Mouse (Mus musculus): ENCODE results near the gene Ppp1r13l.

The Ppp1r13l gene

GRCm38 (mm10) chr7:19338060-19338459 is 21.5 kb upstream of the Ppp1r13l start:
- no peak for DNase-seq

- no peak for DNase-seq
Measured at GRCm38 (mm10) chr7:19338596-19338995, 21.0 kb upstream of the Ppp1r13l start.

- no peak for DNase-seq
Measured at GRCm38 (mm10) chr7:19341250-19341649, 18.3 kb upstream of the Ppp1r13l start.

- no peak for DNase-seq
Measured at GRCm38 (mm10) chr7:19341761-19342409, 17.7 kb upstream of the Ppp1r13l start.

- DNase-seq = peak; percentile 79
Measured at GRCm38 (mm10) chr7:19342481-19343027, 17.0 kb upstream of the Ppp1r13l start.

- DNase-seq = peak; percentile 81
Measured at GRCm38 (mm10) chr7:19343210-19343808, 16.2 kb upstream of the Ppp1r13l start.

GRCm38 (mm10) chr7:19344237-19344847 is 15.2 kb upstream of the Ppp1r13l start, which contains the start of gene Ercc1:
TSS of gene Ercc1 (plus strand) at chr7:19344778.
- DNase-seq = no peak

GRCm38 (mm10) chr7:19344938-19345471 is 14.5 kb upstream of the Ppp1r13l start:
- DNase-seq = peak; percentile 99

GRCm38 (mm10) chr7:19349188-19349915 is 10.2 kb upstream of the Ppp1r13l start:
- no peak for DNase-seq

GRCm38 (mm10) chr7:19350221-19350620 is 9.3 kb upstream of the Ppp1r13l start:
- no peak for DNase-seq

GRCm38 (mm10) chr7:19354991-19355390 is 4.6 kb upstream of the Ppp1r13l start:
- DNase-seq = no peak

- no peak for DNase-seq
Measured at GRCm38 (mm10) chr7:19356311-19356710, 3.2 kb upstream of the Ppp1r13l start.

GRCm38 (mm10) chr7:19357381-19358375 is 1.9 kb upstream of the Ppp1r13l start:
- DNase-seq = no peak

GRCm38 (mm10) chr7:19358634-19359033 is 915 bp upstream of the Ppp1r13l start:
- no peak for DNase-seq

GRCm38 (mm10) chr7:19359892-19360641 is 518 bp downstream of the Ppp1r13l start:
- DNase-seq = peak; percentile 81

GRCm38 (mm10) chr7:19360944-19361343 is 1.4 kb downstream of the Ppp1r13l start:
- DNase-seq = peak; percentile 94

- DNase-seq = peak; percentile 89
Measured at GRCm38 (mm10) chr7:19361720-19362119, 2.2 kb downstream of the Ppp1r13l start.

- no peak for DNase-seq
Measured at GRCm38 (mm10) chr7:19362276-19362675, 2.7 kb downstream of the Ppp1r13l start.

- DNase-seq = peak; percentile 78
Measured at GRCm38 (mm10) chr7:19363881-19364280, 4.3 kb downstream of the Ppp1r13l start.

- no peak for DNase-seq
Measured at GRCm38 (mm10) chr7:19365376-19365775, 5.8 kb downstream of the Ppp1r13l start.

GRCm38 (mm10) chr7:19368380-19368779 is 8.8 kb downstream of the Ppp1r13l start:
- DNase-seq = peak; percentile 55
